Mouse (Mus musculus) heart, embryonic 16.5 days (tissue): Measurements from ENCODE around the gene Il12rb1. TPM values are rescaled to one million over a fixed set of nuclear protein-coding genes. Genes with fewer than 3 reads are reported as not detected.
A peak's percentile ranks its signal among the peaks of the same experiment; 100 is the strongest.

Experiments used
- ATAC-seq: fragments of 200-750 bp; cut with Nextera tagmentation; replicated peaks from 2 replicates; pipeline ENCODE4 v1.8.0; 2017; ENCODE audit warnings: moderate number of reproducible peaks; ENCODE audit not compliant: insufficient read depth, low FRiP score; ENCODE audit errors: extremely low read depth
- H3K27ac ChIP-seq: fragments of 300-500 bp; sonication (generic); 2 replicates; pipeline ENCODE4 v1.5.1; 2014; ENCODE audit warnings: mild to moderate bottlenecking, low read length, control low read depth, moderate library complexity
- H3K27me3 ChIP-seq: fragments of 300-500 bp; sonication (generic); 2 replicates; pipeline ENCODE4 v1.6.1; 2014; ENCODE audit warnings: low read length, mixed read lengths; ENCODE audit not compliant: control insufficient read depth, insufficient read depth
- H3K36me3 ChIP-seq: fragments of 300-500 bp; sonication (generic); 2 replicates; pipeline ENCODE4 v1.6.1; 2014; ENCODE audit not compliant: control insufficient read depth, insufficient read depth
- H3K4me1 ChIP-seq: fragments of 300-500 bp; sonication (generic); 2 replicates; pipeline ENCODE4 v1.6.1; 2014; ENCODE audit warnings: low read length, mixed read lengths; ENCODE audit not compliant: control insufficient read depth, insufficient read depth
- H3K4me2 ChIP-seq: fragments of 300-500 bp; sonication (generic); 2 replicates; pipeline ENCODE4 v1.6.1; 2014; ENCODE audit warnings: low read depth, mild to moderate bottlenecking, control low read depth, low read length
- H3K4me3 ChIP-seq: fragments of 300-500 bp; sonication (generic); 2 replicates; pipeline ENCODE4 v1.5.1; 2014; ENCODE audit warnings: mild to moderate bottlenecking, control low read depth, low read length
- H3K9ac ChIP-seq: fragments of 300-500 bp; sonication (generic); 2 replicates; pipeline ENCODE4 v1.6.1; 2014; ENCODE audit warnings: low read length, control low read depth
- H3K9me3 ChIP-seq: fragments of 300-500 bp; sonication (generic); replicated peaks from 2 replicates; pipeline ENCODE4 v1.6.1; 2016; ENCODE audit warnings: low read length; ENCODE audit not compliant: control insufficient read depth
- WGBS: fragments of 180-500 bp; shearing (Covaris S2); extraction: QIAGEN DNeasy Blood & Tissue Kit; methylation state at CpG from one replicate; pipeline ENCODE4 v1.1.7; 2014; 5-methylcytosine and 5-hydroxymethylcytosine counted together
- polyA plus RNA-seq: library from polyadenylated mRNA; unstranded; fragments of >200 nt; fragmentation: Nextera tagmentation; extraction: Ambion mirVana; gene quantifications from 2 replicates; pipeline ENCODE4 v1.2.1, GENCODE M21; 2015

Il12rb1 gene
- polyA plus RNA-seq, 1 experiment from 2014 or later, result 1.6 TPM

DNA sequence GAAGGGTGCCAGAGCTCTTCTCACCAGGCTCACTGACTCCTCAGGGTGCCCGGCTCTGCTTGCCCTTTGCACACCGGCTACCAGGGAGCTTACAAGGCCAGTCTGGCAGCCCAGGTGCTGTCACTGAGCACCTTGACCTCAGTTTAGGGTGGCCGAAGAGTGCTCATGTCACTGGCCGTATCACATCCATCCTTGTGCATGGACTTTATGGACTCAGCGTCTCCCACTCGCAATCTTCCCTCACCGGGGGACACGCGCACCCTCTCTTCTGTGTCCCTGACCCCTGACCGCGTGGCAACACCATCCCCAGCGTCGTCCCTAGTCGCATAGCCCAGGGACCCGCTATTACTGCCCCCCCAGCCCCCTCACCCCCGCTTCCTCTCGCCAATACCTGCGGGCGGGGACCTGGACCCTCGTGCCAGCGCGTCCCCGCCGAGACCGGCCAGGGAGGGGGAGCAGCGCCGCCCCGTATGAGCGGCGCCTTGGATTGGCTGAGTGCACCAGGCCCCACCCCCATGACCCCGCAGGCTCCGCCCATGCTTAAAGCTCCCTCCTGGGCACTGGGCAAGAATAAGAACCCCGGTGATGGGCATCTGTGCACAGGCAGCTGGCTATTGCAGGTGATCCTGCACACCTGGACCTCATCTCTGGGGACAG, 48.4 kb downstream of the Il12rb1 start:
- peaks cover 5% of the 10 kb centered on the region for H3K27me3 ChIP-seq
- no peaks in the 10 kb centered on the region for H3K9me3 ChIP-seq
- WGBS, result 9% methylated on average over 32 of the region's 33 CpGs
- peak overlapping the region; percentile 55 for H3K4me3 ChIP-seq
- H3K9ac ChIP-seq, result peak overlapping the region; percentile 74
- peak; percentile 77 for ATAC-seq
- peak overlapping the region; percentile 86 for H3K4me2 ChIP-seq
- H3K27ac ChIP-seq, result no peak overlapping the region
- no peaks in the 10 kb centered on the region for H3K36me3 ChIP-seq
- H3K4me1 ChIP-seq, result peaks cover 7% of the 10 kb centered on the region

DNA sequence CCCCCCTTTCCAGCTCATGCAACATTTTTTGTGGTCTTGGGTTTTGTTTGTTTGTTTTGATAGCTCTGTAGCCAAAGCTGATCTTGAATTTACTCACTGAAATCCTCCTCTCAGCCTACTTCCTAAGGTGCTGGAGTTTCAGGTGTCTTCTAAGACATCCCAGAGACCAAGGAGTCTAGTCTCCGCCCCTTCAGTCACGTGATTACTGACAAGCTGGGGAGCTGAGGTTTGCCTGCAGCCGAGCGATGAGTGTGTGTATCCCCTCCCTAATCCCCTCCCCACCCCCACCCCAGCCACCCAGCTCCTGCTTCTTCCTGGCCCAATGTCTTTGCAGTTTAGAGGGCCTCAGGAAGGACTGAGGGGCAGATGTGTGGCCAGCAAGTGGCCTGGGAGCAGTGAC, 49.3 kb downstream of the Il12rb1 start:
- Histone ChIP-seq H3K36me3 (no peaks in the 10 kb centered on the region), H3K27ac (no peak overlapping the region), H3K4me2 (no peak overlapping the region), H3K27me3 (peaks cover 12% of the 10 kb centered on the region), H3K9ac (no peak overlapping the region), H3K9me3 (no peaks in the 10 kb centered on the region), H3K4me3 (no peak overlapping the region), H3K4me1 (peaks cover 7% of the 10 kb centered on the region)
- WGBS, result 38% methylated on average over 4 of the region's 4 CpGs
- ATAC-seq, result no peak

- no peak for ATAC-seq
- H3K36me3 ChIP-seq, result no peaks in the 10 kb centered on the region
- peak within 1 kb of the TSS; percentile 83 for H3K27ac ChIP-seq
- H3K27me3 ChIP-seq, result peaks cover 19% of the 10 kb centered on the region
- no peaks in the 10 kb centered on the region for H3K9me3 ChIP-seq
- WGBS, result 1% methylated on average over 55 of the region's 55 CpGs
- peaks cover 21% of the 10 kb centered on the region for H3K4me1 ChIP-seq
- peak within 1 kb of the TSS; percentile 79 for H3K4me2 ChIP-seq
- H3K4me3 ChIP-seq, result peak within 1 kb of the TSS; percentile 65
- H3K9ac ChIP-seq, result peak within 1 kb of the TSS; percentile 78
Observed at GRCm38 (mm10) chr8:70862824-70863641, 54.8 kb downstream of the Il12rb1 start, which contains the start of gene Kcnn1. TSS of gene Kcnn1 (minus strand) at chr8:70863258.

DNA sequence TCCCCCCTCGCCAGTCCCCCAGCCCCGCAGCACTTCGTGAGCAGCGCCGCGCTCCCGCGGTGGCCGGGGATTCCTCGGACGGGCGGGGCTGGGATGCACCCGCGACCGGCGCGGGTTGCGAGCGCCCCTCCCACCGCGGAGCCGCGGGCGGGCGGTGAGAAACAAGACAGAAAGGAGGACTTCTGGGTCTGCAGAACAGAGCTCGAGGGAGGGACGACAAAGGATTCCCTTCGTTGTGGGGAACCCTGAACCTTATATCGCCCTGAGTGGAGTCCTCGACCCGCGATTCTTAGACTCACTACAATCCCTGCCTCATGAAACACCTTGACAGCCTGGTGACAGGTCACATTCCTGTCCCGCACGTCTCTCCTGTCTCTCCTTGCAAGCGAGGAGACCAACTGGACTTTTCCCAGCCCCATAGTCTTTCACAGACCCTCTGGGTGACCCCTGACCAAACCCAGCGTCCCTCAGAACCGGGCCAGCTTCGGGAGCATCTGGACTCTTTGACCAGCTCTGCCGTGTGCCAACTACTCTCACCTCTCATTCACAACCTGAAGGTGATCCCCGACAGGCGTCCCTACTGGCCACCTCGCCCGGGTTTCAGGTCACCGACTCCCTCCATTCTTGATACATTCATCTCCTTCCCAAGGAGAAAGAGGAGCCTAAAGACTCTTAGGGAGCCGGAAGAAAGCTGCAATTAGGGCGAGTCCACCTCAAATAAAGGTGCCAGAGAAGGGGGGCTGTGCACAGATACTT, 55.9 kb downstream of the Il12rb1 start:
- Histone ChIP-seq H3K4me1 (peaks cover 30% of the 10 kb centered on the region), H3K27me3 (peaks cover 19% of the 10 kb centered on the region), H3K27ac (peak overlapping the region; percentile 83), H3K9ac (peak overlapping the region; percentile 78), H3K9me3 (no peaks in the 10 kb centered on the region), H3K4me2 (peak overlapping the region; percentile 79), H3K4me3 (peak overlapping the region; percentile 65), H3K36me3 (no peaks in the 10 kb centered on the region)
- ATAC-seq, result no peak
- 1% methylated on average over 46 of the region's 46 CpGs for WGBS

DNA sequence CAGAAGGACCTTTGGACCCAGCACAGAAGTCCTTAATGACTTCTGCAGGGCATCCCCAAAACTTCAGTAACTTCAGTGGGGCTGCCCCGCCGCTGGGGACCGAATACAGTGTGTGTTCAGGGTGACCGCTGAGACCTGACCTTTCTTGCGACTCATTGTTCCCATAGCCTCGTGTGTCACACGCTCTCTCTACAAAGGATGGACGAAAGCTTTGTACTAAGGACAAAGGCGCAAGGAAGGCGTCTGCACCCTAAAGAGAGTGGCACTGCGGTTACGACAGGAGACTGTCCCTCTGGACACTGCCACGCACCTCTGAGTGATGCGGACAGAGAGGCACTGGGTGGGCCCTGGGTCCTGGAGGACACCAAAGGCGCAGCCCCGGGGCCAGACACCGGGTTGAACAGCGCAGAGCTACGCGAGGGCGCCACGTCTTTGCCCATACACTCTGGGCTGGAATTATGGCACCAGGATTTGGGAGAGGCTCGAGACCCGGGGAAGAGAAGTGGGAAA, 56.5 kb downstream of the Il12rb1 start:
- H3K4me2 ChIP-seq, result peak overlapping the region; percentile 79
- 2% methylated on average over 24 of the region's 24 CpGs for WGBS
- H3K9ac ChIP-seq, result peak overlapping the region; percentile 73
- H3K4me3 ChIP-seq, result peak overlapping the region; percentile 65
- H3K36me3 ChIP-seq, result no peaks in the 10 kb centered on the region
- H3K27me3 ChIP-seq, result peaks cover 19% of the 10 kb centered on the region
- no peaks in the 10 kb centered on the region for H3K9me3 ChIP-seq
- H3K27ac ChIP-seq, result peak overlapping the region; percentile 83
- peak; percentile 8; the same call in 1 of the 2 replicates for ATAC-seq
- H3K4me1 ChIP-seq, result peaks cover 33% of the 10 kb centered on the region

GRCm38 (mm10) chr8:70865350-70866000, 57.2 kb downstream of the Il12rb1 start:
- under 1% methylated on average over 46 of the region's 46 CpGs for WGBS
- ATAC-seq, result peak; percentile 87
- peak overlapping the region; percentile 65 for H3K4me3 ChIP-seq
- H3K9me3 ChIP-seq, result no peaks in the 10 kb centered on the region
- peak overlapping the region; percentile 79 for H3K4me2 ChIP-seq
- H3K27ac ChIP-seq, result peak overlapping the region; percentile 83
- no peaks in the 10 kb centered on the region for H3K36me3 ChIP-seq
- H3K4me1 ChIP-seq, result peaks cover 33% of the 10 kb centered on the region
- peak overlapping the region; percentile 73 for H3K9ac ChIP-seq
- H3K27me3 ChIP-seq, result peaks cover 19% of the 10 kb centered on the region

DNA sequence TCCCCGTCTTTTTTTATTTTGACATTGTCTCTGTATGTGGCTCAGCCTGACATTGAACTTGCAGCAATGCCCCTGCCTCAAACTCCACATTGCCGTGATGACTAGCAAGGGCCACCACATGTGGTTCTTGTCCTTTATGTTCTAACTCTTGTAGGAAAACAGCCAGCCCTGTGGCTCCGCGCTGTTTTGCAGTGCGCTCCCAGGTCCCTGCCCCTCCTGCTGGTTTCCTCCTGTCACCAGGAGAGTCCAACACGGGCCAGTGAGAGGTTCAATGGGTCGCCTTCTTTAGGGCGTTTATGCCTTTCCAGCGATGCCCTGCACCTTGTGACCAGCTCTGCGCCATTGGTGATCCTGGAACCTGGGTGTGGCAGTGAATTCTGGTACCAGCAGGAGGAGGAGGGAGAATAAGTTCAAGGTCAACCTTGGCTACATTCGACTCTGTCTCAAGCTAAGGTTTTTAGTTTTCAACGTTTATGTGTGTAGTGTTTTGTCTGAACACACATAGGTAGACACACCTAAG, 57.8 kb downstream of the Il12rb1 start:
- Histone ChIP-seq H3K9ac (peak overlapping the region; percentile 67), H3K9me3 (no peaks in the 10 kb centered on the region), H3K27me3 (peaks cover 19% of the 10 kb centered on the region), H3K4me1 (peaks cover 33% of the 10 kb centered on the region), H3K4me3 (peak overlapping the region; percentile 65), H3K36me3 (no peaks in the 10 kb centered on the region), H3K4me2 (peak overlapping the region; percentile 79), H3K27ac (peak overlapping the region; percentile 77)
- ATAC-seq, result peak; percentile 3; the same call in 1 of the 2 replicates
- WGBS, result 7% methylated on average over 12 of the region's 12 CpGs

DNA sequence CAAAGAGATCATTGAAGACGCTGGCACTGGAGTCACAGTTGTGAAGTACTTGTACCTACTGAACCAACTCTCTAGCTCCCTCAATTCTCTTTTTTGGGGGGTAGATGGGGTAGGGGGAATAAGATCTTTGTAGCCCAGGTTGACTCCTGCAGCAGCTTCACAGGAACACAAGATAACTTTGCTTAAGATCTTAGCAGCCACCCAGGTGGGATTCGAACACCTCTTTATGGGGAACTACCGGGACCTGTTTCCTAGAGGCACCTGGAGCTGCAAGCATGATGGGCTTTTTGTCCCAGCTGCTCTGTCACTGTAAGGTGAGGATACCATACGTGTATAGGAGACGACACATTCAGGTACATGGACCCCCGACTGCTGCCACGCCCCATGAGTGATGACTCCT, 58.3 kb downstream of the Il12rb1 start:
- H3K9me3 ChIP-seq, result no peaks in the 10 kb centered on the region
- H3K4me2 ChIP-seq, result no peak overlapping the region
- no peaks in the 10 kb centered on the region for H3K36me3 ChIP-seq
- no peak for ATAC-seq
- H3K27ac ChIP-seq, result no peak overlapping the region
- H3K9ac ChIP-seq, result peak overlapping the region; percentile 67; the same call in 1 of the 2 replicates
- 85% methylated on average over 7 of the region's 7 CpGs for WGBS
- peaks cover 33% of the 10 kb centered on the region for H3K4me1 ChIP-seq
- peaks cover 15% of the 10 kb centered on the region for H3K27me3 ChIP-seq
- no peak overlapping the region for H3K4me3 ChIP-seq
